Mouse (Mus musculus) heart, adult 11 months (tissue): ENCODE results near the gene Nop2.

Experiments
- DNase-seq: peaks from one replicate; pipeline ENCODE4 v3.0.0; 2022

Gene Nop2

DNA sequence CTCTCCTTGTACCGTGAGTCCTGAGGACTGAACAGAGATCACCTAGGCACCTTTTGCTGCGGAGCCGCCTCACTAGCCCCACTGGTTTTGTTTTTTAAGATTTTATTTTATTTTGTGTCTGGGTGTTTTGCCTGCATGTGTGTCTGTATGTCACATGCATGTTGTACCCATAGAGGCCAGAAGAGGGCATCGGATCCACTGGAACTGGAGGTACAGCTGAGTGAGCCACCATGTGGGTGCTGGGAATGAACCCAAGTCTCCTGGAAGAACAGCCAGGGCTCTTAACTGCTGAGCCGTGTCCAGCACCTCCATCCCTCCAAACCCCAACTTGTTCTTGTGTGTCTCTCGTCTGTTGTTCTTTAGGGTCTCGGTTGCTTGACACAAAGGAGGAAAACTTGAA lies 20.8 kb upstream of the Nop2 start:
- peak; percentile 90 for DNase-seq

DNA sequence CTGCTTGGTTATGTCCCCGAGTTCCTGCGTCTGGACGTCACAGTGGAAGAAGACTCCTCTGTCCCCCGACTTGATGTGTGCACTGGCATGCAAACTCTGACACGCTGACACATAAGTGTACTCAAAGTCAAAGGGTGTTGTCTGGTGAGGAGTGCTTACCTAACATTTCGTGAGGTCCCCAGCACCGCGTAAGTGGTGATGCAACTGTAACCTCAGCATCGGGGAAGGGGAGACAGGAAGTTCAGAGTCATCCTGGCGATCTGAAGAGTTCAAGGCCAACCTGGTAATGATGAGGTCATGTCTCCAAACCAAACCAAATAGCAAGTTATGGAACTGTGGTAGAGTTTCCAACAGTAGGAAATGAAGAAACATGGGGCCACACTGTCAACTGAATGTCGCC lies 19.2 kb upstream of the Nop2 start:
- DNase-seq: no peak

DNA sequence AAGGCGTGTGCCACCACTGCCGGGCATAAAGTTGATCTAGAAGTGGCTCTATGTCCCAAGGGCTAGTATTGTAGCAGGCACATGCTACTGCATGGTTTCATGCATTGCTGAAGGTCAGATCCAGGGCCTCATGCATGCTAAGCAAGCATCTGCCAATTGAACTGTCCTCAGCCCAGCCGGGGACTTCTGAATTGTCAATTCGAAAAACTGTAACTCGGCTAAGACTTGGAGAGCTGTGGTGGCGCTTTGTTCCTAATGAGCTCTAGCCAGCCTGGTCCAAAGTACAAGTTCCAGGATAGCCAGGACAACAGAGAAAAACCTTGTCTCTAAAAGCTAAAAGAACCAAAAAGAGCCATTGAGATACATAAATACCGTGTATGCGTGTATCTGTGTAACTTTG lies 12.3 kb upstream of the Nop2 start:
- DNase-seq: no peak

DNA sequence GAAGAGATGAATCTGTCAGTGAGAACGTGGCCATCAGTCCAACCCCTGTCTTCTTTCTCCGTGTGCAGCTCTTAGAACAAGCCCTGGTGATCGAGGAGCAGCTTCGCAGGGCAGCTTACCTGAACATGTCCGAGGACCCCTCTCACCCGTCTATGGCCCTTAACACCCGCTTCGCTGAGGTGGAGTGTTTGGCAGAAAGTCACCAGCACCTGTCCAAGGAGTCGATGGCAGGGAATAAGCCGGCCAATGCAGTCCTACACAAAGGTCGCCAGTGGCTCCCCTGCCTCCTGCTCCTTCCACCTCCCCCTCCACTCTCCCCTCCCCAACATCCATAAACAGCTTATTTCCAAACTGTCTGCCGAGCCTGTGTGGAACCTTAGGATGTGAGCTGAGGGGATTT lies 3.0 kb upstream of the Nop2 start:
- peak; percentile 89 for DNase-seq

DNA sequence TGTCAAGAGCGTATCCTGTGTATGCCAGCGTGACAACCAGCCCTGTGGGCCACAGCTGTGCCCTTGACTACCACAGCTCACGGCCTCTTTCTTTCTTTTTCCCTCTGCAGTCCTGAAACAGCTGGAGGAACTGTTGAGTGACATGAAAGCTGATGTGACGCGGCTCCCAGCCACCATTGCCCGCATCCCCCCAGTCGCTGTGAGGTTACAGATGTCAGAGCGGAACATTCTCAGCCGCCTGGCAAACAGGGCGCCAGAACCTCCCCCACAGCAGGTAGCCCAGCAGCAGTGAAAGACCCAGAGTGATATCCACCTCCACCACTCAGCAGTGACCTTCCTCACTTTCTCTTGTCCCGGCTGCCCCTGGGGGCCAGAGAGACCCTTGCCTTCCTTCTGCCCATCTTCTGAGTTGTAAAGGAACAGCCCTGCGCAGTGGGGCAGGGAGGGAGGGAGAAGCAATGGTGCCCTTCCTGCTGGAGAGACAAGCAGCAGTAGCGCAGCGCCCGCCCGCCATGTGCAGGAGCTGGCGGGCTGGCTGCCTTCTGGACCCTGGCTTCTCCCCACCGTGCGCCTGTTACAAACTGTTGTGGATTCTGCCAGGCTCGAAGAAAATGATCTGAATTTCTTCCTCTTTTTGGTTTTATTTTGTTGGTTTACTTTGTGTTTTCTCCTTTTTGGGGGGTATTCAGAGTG lies 1.9 kb upstream of the Nop2 start:
- DNase-seq: peak; percentile 90

DNA sequence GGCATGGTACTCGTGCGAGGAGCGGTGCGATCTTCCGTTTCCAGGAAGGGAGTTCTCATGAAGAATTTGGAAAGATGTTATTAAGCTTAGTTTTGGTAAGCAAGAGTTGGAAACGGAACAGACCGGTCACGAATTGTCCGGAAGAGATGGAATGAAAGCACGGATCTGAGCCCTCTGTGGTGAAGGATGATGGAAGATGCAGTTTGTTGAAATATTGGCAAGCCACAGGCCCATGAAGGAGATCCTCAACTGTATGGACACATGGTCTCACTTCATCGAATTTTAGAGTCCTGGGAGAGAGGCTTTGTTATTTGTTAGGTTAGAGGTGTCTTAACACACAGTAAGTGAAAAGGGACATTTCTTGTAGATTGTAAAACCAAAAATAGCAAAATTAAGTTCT lies 761 bp downstream of the Nop2 start:
- no peak for DNase-seq

DNA sequence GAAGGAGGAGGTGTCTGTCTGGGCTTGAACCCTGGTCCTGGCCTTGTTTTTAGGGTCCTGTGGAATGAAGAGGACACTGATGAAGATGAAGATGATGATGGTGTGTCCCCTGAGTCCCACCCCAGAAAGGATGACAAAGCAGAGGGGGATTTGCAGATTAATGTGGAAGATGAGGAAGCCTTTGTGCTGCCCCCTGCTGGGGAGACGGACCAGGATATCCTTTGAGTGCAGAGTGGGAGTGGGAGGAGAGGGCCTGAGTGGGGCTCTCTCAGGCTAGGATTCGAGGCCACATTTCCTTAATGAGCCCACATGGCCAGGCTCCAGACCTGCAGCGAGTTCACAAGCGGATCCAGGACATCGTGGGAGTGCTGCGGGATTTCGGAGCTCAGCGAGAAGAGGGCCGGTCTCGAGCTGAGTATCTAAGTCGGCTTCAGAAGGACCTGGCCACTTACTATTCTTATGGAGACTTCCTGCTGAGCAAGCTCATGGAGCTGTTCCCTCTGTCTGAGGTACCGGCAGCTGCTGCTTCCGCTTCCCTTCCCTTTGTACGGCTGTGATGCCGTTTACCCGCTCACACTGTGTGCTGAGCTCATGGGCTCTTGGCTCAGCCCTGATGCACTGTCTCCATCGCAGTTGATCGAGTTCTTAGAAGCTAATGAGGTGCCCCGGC lies 5.4 kb downstream of the Nop2 start:
- DNase-seq: peak; percentile 92

DNA sequence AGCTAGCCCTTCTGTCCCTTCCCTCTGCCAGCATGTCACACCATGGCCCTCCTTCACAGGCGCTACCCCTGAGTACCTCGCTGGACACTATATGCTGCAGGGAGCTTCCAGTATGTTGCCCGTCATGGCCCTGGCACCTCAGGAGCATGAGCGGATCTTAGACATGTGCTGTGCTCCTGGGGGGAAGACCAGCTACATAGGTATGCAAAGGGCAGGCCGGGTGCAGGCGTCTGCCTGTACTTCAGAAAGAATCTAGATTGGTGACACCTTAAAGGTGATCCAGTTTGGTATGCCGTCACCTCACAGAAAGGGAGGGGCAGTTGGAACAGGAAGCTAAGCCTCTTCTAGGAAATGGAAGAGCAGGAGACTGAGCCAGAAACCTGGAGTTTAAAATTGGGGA lies 8.0 kb downstream of the Nop2 start:
- DNase-seq: peak; percentile 90

DNA sequence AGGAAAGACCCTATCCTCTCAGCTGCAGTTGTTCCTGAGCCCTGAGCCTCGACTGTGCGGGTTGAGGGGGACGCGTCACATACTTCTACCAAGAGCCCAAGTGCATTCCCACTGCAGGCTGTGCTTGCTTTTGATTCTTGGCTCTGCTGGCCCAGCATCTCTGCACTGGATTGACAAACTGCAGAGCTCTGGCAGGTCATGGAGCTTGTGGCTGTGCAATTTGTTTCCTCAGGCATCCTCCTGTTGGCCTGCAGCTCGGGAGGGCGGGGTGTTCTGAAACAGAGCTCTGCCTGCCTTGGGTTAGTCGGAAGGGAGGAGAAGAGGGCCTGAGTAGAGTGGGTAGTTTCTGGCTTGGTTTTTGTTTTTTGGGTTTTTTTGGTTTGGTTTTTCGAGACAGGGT lies 10.7 kb downstream of the Nop2 start:
- no peak for DNase-seq

DNA sequence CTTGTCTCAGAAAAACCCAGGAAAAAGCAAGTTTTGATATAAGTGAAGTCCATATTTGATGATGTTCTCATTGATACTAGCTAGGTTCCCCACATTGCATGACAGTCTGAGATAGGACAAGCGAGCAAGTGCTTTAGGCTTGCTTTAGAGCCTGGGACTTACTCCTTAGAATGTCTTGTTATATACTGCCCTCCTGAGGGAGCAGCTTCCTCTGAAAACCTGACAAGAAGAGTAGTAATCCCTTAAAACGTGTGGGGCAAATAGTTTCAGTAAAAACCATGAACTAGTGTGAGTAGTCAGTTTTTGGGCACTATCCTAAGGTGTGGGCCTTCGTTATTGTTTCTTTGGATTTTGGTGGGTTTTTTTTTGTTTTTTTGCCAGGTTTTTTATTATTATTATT lies 11.4 kb downstream of the Nop2 start:
- no peak for DNase-seq

DNA sequence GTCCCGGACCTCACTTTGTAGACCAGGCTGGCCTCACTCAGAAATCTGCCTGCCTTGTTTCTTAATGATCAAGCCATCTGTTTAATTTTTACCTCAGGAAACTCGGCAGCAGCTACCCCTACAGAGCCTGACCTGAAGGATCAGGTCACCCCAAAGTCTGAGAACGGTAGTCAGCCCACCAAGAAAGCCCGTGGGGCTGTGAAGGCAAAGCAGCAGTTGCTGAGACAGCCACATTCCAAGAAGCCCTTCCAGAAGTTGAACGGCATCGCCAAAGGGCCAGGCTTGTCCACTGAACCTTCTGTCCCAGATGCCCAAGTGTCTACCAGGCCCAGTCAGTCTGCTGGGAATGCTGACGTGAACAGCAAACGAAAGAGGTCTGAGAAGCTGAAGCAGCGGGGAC lies 12.2 kb downstream of the Nop2 start:
- no peak for DNase-seq

DNA sequence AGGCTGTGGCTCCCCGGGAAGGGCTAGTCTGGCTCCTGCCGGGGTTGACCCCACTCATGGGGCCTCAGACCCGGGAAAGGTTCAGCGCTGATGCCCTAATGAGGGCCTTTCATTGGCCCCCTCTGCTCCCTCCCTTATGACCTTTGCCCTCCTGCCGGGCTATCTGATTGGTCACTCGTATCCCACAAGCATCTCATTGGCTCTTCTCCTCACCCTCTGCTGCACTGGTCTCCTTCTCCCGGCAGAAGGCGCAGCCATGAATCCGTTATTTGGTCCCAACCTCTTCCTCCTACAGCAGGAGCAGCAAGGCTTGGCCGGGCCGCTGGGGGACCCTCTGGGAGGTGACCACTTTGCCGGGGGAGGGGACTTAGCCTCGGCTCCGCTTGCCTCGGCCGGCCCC lies 13.3 kb downstream of the Nop2 start, which contains the start of gene Iffo1:
Gene Iffo1 (plus strand): TSS at position 241 of the 400 bp plus-strand sequence.
- peak; percentile 100 for DNase-seq

DNA sequence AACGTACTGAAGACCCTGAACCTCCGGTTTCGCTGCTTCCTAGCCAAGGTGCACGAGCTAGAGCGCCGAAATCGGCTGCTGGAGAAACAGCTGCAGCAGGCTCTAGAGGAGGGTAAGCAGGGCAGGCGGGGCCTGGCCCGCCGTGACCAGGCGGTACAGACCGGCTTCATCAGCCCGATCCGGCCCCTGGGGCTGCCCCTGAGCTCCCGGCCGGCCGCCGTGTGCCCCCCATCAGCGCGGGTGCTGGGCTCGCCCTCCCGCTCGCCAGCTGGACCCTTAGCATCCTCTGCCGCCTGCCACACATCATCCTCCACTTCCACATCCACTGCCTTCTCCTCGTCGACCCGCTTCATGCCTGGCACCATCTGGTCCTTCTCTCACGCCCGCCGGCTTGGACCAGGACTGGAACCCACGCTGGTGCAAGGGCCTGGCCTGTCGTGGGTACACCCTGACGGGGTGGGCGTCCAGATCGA lies 13.8 kb downstream of the Nop2 start:
- peak; percentile 96 for DNase-seq

DNA sequence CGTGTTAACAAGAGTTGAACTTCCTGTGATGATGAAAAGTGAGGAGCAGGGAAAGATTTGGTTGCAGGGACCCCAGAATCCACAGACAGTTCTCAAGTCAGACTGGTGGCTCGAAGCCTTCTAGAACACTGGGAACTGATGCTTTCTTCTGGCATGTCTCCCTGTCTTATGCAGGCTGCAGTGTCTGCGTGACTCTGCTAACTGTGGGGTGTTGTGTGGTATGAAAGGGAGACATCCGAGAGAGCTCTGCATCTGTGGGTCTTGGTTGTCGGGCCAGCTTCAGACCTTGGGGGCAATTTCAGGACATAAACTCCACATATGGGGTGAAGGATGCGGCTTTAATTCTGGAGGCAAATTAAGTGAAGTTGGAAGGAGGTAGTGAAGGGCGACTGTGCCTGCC lies 14.4 kb downstream of the Nop2 start:
- DNase-seq: no peak

DNA sequence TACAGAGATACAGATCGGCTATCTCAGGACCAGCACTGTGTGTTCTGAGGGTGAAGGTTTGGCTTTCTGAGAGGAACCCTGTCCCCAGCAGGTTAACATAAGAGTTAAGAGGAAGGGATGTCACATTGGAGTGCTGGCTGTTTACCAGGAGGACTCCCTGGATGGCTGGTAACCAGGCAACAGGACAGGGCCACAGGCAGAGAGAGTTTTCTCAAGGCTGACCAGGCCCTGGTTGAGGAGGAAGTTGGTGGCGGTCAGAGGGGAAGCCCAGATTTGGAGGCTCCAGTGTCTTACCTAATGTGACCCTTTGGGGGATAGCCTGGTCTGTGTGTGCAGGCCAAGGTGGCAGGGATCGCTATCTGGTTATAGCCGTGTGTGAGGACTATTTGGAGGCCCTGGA lies 15.1 kb downstream of the Nop2 start:
- DNase-seq: peak; percentile 98

DNA sequence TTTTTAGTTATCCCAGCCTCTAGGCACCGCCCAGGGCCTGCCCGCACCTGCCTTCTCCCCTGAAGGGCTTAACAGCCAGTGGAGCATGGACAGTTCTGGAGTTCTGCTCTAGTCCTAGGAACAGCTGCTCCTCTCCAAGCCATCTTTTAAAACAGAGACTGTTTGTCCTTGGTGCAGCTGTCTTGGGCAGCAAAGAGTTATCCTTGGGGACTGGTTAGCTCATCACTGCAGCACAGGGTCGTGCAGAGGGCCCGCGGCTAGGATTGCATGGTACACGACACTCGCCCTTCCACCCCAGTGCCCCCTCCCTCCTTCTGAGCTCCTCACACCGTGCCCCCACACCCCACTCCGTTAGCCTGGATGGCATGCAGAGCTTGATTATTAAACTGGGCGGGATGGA lies 15.6 kb downstream of the Nop2 start:
- peak; percentile 95 for DNase-seq

DNA sequence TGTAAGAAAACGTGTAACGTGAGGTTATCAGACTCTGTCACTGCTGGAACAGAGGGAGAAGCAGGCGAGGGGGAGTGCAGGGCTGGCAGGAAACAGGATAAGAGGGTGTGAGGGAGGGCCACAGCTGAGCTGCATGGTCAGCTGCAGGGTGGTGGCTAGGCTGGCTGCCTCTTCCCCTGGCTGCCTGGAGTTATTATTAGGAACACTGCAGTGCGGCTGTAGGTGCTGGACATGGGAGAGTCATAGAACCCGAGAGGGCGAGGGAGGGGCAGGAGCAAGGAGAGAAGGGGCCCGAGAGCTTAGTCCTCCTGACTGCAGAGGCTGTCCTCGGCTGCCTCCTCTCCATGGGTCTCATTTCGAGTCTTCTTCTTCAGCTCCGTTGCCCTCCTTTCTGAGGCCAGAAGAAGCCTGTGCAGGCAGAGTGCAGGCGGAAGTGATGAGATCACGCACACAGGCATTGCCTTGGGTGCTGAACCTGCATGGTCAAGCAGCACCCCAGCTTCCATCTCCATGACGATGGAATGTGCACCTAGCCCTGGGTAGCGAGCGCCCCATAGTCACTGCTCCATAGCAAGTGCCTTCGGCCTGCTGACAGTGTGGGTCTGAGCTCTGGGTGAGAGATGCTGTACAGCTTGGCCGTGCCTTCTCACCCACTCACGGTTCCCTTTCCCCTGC lies 16.7 kb downstream of the Nop2 start:
- DNase-seq: peak; percentile 99

DNA sequence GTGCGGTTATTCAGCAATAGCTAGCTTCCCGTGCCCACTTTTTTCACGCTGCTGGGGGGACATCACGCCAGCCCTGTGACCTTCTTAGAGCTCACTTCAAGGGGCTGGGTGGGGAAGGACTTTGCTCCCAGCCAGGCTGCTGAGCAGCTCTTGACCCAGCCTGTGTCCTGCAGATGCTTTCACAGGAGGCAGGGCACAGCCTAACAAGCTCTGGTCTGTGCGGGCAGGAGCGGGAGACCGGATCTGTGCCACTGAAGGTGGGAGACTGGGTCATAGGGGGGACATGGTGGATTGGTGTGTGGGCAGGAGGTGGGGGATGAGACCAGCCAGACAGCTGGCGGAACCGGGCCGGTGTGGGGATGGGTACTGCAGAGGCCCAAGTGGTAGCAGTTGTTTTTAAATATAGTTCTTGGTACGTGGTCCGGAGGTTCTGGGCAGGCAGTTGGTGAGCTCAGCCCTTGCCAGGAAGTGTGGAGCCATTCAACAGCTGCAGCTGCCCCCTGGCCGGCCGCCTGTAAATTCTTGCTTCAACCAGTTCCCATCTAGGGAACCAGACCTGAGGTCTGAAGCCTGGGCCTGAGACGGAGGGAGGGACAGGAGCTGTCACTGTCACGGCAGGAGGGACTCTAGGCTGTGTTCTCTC lies 17.3 kb downstream of the Nop2 start:
- peak; percentile 98 for DNase-seq

DNA sequence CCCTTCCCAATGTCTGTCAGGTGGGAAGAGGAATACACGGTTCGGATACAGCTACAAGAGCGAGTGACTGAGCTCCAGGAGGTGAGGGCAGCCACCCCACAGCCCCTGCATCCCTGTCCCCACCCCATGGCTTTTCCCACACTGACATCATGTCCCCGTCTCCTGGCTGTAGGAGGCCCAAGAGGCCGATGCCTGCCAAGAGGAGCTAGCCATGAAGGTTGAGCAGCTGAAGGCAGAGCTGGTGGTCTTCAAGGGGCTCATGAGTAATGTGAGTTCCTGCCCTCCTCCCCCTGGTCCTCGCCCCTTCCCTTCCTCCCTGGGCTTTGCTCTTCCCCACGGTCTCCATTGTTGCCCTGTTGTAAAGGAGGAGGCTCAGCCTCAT lies 17.9 kb downstream of the Nop2 start:
- peak; percentile 96 for DNase-seq

DNA sequence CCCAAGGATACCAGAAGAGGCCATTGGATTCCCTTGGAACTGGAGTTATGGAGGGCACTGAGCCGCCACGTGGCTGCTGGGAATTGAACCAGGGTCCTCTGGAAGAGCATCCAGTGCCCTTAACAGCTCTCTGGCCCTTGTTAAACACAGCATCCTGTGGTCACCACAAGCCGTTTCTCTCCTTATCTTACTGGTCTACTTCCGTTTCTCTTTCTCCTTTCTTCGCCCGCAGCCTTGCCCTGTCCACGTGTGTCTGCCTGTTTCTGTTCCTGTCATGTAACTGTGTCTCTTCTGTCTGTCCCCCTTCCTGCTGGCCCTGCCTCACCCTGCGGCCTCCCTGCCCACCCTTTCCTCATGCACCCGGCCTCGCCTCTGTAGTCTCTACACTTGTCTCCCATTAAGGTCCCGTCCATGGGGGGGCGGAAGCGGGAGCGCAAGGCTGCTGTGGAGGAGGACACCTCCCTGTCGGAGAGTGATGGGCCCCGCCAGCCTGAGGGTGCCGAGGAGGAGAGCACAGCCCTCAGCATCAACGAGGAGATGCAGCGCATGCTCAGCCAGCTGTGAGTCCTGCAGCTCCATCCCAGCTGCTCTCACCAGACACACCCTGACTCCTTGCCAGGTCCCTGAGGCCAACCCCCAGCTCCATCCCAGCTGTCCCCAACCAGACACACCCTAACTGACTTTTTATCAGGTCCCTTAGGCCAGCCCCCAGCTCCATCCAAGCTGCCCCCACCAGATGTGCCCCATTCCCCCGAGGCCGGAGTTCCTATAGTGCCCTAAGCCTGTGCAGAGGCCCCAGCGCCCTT lies 20.7 kb downstream of the Nop2 start:
- peak; percentile 98 for DNase-seq

DNA sequence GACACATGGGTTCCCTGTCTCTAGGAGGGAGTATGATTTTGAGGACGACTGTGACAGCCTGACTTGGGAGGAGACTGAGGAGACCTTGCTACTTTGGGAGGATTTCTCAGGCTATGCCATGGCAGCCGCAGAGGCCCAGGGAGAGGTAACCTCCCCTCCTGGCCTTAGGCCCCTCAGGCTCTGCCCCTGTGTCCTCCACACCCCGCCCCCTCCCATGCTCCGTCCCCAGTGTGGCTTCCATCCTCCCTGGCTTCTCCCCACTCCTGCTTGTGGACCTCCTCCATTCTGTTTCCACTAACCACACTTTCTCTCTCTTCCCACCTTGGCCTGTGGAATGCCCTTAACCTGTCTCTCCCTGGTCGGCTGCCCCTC lies 21.3 kb downstream of the Nop2 start:
- no peak for DNase-seq

DNA sequence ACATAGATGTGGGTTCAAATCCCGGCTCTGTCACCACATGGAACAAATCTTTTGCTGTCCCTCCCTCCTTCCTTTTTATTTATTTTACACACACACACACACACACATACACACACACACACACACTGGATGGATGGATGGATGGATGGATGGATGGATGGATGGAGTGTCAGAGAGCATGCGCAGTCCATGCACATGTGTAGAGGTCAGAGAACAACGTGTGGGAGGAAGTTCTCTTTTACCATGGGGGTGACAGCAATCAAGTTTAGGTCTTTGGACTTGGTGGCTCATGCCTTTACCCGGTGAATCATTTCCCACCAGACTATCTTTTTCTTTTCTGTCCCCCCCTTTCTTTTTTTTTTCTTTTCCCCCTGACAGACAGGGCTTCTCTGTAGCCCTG lies 22.0 kb downstream of the Nop2 start:
- no peak for DNase-seq

DNA sequence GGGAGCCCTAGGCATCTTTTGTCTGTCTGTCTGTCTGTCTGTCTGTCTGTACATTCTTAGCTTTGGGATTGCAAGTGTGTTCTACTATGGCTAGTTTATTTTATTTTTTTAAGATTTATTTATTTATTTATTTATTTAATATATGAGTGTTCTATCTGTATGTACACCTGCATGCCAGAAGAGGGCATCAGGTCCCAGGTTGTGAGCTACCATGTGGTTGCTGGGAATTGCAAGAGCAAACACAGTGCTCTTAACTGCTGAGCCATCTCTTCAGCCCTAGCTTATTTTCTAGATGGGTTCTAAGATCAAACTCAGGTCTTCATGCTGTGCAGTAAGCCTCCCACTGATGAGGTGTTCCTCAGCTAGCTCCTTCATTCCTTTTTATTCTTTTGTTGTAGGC lies 22.8 kb downstream of the Nop2 start:
- DNase-seq: no peak
